Mouse (Mus musculus): ENCODE measurements around the gene Fbxw21. TPM values are rescaled to one million over a fixed set of nuclear protein-coding genes. Genes with fewer than 3 reads are reported as not detected.

Fbxw21 gene
- polyA plus RNA-seq, 1 experiment from 2014 or later: not detected

DNA sequence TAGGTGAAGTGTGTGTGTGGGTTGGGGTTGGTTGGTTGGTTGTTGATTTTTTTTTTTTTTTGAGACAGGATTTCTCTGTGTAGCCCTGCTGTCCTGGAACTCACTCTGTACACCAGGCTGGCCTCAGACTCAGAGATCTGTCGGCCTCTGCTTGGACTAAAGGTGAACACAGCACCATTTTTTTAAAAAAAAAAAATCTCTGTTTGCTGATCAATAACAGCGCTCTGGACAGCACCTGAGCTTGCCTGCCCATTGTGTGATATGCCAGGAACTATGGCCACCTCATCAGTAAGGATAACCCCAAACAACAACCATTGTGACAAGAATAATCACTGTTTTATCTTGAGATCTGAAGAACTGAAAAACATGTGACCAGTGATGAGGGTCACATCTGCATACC lies 36.8 kb downstream of the Fbxw21 start:
- H3K27ac ChIP-seq: no peak overlapping the region
- H3K9ac ChIP-seq: no peak overlapping the region
- no peak for ATAC-seq
- no peaks in the 10 kb centered on the region for H3K27me3 ChIP-seq (replicated peaks)
- H3K9me3 ChIP-seq (replicated peaks): no peaks in the 10 kb centered on the region
- no peak overlapping the region for H3K4me3 ChIP-seq
- H3K4me2 ChIP-seq: no peak overlapping the region
- no peaks in the 10 kb centered on the region for H3K36me3 ChIP-seq
- WGBS (ENCODE audit: insufficient replicate concordance): 68% methylated on average over 2 of the region's 2 CpGs
- H3K4me1 ChIP-seq: no peaks in the 10 kb centered on the region

- no peak overlapping the region for H3K4me3 ChIP-seq
- H3K4me2 ChIP-seq: no peak overlapping the region
- H3K9me3 ChIP-seq (replicated peaks): no peaks in the 10 kb centered on the region
- ATAC-seq: no peak
- WGBS (ENCODE audit: insufficient replicate concordance): 74% methylated on average over 3 of the region's 3 CpGs
- H3K27me3 ChIP-seq (replicated peaks): no peaks in the 10 kb centered on the region
- no peaks in the 10 kb centered on the region for H3K4me1 ChIP-seq
- no peak overlapping the region for H3K9ac ChIP-seq
- no peaks in the 10 kb centered on the region for H3K36me3 ChIP-seq
- H3K27ac ChIP-seq: no peak overlapping the region
These were observed 37.7 kb downstream of the Fbxw21 start for GRCm38 (mm10) chr9:109124164-109124563.

DNA sequence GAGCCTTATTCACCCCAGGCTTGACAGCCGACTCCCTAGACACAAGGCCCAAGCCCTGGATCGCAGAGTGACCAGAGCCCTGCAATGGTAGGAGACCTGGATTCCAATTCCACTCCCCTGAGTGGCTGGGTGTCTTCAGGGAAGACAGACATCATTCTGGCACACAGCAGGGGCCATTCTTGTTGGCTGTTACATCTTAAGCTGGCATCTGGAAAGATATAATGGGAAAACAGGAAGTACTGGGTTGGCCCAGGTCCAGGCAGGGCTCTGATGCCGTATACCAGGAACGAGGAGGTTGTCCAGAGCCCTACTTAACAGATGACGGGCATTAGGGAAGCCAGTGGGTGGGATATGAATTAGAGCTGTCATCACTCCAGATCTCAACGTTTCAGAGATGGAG lies 38.6 kb downstream of the Fbxw21 start:
- WGBS (ENCODE audit: insufficient replicate concordance): 52% methylated on average over 6 of the region's 6 CpGs
- H3K36me3 ChIP-seq: 0 out of 2 replicates have a peak, but pooled peaks cover 5% of the 10 kb centered on the region

GRCm38 (mm10) chr9:109122553-109123085 lies 39.2 kb downstream of the Fbxw21 start:
- Histone ChIP-seq H3K9ac (no peak overlapping the region), H3K27ac (no peak overlapping the region), H3K4me3 (no peak overlapping the region), H3K9me3 (replicated peaks) (no peaks in the 10 kb centered on the region), H3K27me3 (replicated peaks) (no peaks in the 10 kb centered on the region), H3K4me1 (no peaks in the 10 kb centered on the region), H3K4me2 (no peak overlapping the region), H3K36me3 (peaks cover 10% of the 10 kb centered on the region; the same call in 1 of the 2 replicates)
- 40% methylated on average over 2 of the region's 2 CpGs for WGBS (ENCODE audit: insufficient replicate concordance)
- no peak for ATAC-seq

More for the DNA sequence above, 38.6 kb downstream of the Fbxw21 start:
- Histone ChIP-seq H3K4me3 (no peak overlapping the region), H3K27me3 (replicated peaks) (no peaks in the 10 kb centered on the region), H3K4me1 (no peaks in the 10 kb centered on the region), H3K27ac (no peak overlapping the region), H3K9me3 (replicated peaks) (no peaks in the 10 kb centered on the region), H3K4me2 (no peak overlapping the region), H3K9ac (no peak overlapping the region)
- no peak for ATAC-seq

- Histone ChIP-seq H3K4me1 (no peaks in the 10 kb centered on the region), H3K27me3 (replicated peaks) (no peaks in the 10 kb centered on the region), H3K9me3 (replicated peaks) (no peaks in the 10 kb centered on the region), H3K36me3 (peaks cover 14% of the 10 kb centered on the region), H3K4me2 (no peak overlapping the region), H3K27ac (no peak overlapping the region), H3K9ac (no peak overlapping the region), H3K4me3 (no peak overlapping the region)
- ATAC-seq: no peak
- 70% methylated on average over 6 of the region's 6 CpGs for WGBS (ENCODE audit: insufficient replicate concordance)
These were observed 40.9 kb downstream of the Fbxw21 start for GRCm38 (mm10) chr9:109120956-109121355.

GRCm38 (mm10) chr9:109119571-109119970 lies 42.3 kb downstream of the Fbxw21 start:
- Histone ChIP-seq H3K27ac (no peak overlapping the region), H3K4me1 (no peaks in the 10 kb centered on the region), H3K36me3 (peaks cover 28% of the 10 kb centered on the region), H3K9me3 (replicated peaks) (no peaks in the 10 kb centered on the region), H3K9ac (no peak overlapping the region), H3K4me2 (no peak overlapping the region), H3K4me3 (no peak overlapping the region), H3K27me3 (replicated peaks) (no peaks in the 10 kb centered on the region)
- no peak for ATAC-seq
- WGBS (ENCODE audit: insufficient replicate concordance): 71% methylated on average over 9 of the region's 9 CpGs

DNA sequence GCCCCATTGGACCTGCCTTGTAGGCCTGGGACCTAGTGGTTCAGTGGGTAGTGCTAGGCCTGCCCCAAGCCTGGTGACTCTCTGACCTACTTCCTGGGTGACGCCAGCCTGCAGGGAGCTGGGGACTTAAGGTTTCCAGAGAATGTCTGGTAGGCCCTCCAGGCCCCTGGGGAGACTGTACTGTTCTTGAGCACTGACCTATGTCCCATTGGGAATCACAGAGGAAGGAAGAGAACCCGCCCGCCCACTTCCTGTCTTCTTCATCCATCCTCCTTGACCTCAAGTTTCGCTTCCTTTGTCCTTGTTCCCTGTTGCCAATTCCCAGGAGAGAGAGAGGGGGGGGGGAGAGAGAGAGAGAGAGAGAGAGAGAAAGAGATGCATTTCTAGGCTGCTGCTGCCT lies 43.7 kb downstream of the Fbxw21 start:
- H3K36me3 ChIP-seq: peaks cover 42% of the 10 kb centered on the region

DNA sequence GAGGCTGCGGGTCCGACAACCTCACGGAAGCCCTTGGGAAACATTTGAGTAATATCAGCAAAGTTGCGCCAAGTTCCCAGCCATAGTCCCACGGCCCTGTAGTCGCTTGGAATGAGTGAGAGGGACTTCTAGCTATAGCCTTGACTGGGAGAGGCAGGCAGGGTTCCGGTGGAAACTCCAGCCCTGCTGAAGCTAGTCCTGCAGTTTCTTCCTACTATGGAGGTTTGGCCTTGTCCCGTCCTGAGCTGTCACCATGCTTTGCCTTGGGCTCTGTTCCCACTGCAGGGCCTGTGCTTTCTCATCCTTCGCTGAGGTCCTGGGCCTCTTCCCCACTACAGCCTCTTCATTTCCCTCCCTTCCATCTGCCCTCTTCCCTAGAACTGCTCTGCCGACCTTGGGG lies 45.6 kb downstream of the Fbxw21 start:
- H3K4me1 ChIP-seq: no peaks in the 10 kb centered on the region
- peaks cover 55% of the 10 kb centered on the region for H3K36me3 ChIP-seq
- H3K9ac ChIP-seq: no peak overlapping the region
- no peak overlapping the region for H3K27ac ChIP-seq
- H3K9me3 ChIP-seq (replicated peaks): no peaks in the 10 kb centered on the region
- WGBS (ENCODE audit: insufficient replicate concordance): 86% methylated on average over 10 of the region's 10 CpGs
- no peak overlapping the region for H3K4me2 ChIP-seq
- no peak overlapping the region for H3K4me3 ChIP-seq
- no peak for ATAC-seq
- H3K27me3 ChIP-seq (replicated peaks): no peaks in the 10 kb centered on the region

More for the DNA sequence above, 43.7 kb downstream of the Fbxw21 start:
- ATAC-seq: no peak
- no peak overlapping the region for H3K4me2 ChIP-seq
- H3K4me1 ChIP-seq: no peaks in the 10 kb centered on the region
- 51% methylated on average over 4 of the region's 4 CpGs for WGBS (ENCODE audit: insufficient replicate concordance)
- no peak overlapping the region for H3K4me3 ChIP-seq
- H3K27ac ChIP-seq: no peak overlapping the region
- H3K9me3 ChIP-seq (replicated peaks): no peaks in the 10 kb centered on the region
- no peak overlapping the region for H3K9ac ChIP-seq
- H3K27me3 ChIP-seq (replicated peaks): no peaks in the 10 kb centered on the region

DNA sequence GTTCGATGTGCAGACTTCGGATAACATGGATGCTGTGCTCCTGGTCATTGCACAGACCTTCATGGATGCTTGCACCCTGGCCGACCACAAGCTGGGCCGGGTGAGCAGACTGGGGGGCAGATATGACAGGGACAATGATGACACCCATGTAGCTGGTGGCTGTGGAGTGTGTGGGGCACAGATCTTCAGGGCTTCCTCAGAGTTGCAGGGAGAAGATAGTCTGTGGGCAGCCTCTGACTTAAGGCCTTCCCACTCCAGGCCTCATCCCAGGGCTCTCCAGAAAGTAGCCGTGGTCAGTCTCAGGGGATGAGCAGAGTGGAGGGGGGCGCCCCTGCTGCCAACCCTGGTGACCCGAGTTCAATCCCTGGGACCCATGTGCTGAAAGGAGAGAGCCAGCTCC lies 47.0 kb downstream of the Fbxw21 start:
- ATAC-seq: no peak
- no peak overlapping the region for H3K9ac ChIP-seq
- H3K9me3 ChIP-seq (replicated peaks): no peaks in the 10 kb centered on the region
- H3K36me3 ChIP-seq: peaks cover 64% of the 10 kb centered on the region
- H3K27ac ChIP-seq: no peak overlapping the region
- H3K4me1 ChIP-seq: no peaks in the 10 kb centered on the region
- WGBS (ENCODE audit: insufficient replicate concordance): 70% methylated on average over 7 of the region's 7 CpGs
- no peak overlapping the region for H3K4me3 ChIP-seq
- H3K27me3 ChIP-seq (replicated peaks): no peaks in the 10 kb centered on the region
- H3K4me2 ChIP-seq: no peak overlapping the region

DNA sequence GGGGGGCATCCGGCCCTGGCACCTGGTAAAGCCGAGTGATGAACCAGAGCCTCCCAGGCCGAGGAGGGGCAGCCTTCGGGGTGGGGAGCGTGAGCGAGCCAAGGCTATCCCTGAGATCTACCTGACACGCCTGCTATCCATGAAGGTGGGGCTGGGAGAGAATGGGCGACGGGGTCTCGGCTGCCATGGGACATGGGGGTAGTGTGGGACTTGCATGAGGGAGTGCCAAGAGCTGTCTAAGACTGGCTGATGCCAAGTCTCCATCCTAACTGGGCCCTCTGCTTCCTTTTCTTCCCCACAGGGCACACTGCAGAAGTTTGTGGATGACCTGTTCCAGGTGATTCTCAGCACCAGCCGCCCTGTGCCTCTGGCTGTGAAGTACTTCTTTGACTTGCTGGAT lies 47.6 kb downstream of the Fbxw21 start:
- H3K9me3 ChIP-seq (replicated peaks): no peaks in the 10 kb centered on the region
- H3K4me1 ChIP-seq: no peaks in the 10 kb centered on the region
- no peak for ATAC-seq
- WGBS (ENCODE audit: insufficient replicate concordance): 75% methylated on average over 11 of the region's 11 CpGs
- H3K9ac ChIP-seq: no peak overlapping the region
- H3K36me3 ChIP-seq: peaks cover 70% of the 10 kb centered on the region
- no peak overlapping the region for H3K4me2 ChIP-seq
- H3K4me3 ChIP-seq: no peak overlapping the region
- H3K27me3 ChIP-seq (replicated peaks): no peaks in the 10 kb centered on the region
- H3K27ac ChIP-seq: no peak overlapping the region

DNA sequence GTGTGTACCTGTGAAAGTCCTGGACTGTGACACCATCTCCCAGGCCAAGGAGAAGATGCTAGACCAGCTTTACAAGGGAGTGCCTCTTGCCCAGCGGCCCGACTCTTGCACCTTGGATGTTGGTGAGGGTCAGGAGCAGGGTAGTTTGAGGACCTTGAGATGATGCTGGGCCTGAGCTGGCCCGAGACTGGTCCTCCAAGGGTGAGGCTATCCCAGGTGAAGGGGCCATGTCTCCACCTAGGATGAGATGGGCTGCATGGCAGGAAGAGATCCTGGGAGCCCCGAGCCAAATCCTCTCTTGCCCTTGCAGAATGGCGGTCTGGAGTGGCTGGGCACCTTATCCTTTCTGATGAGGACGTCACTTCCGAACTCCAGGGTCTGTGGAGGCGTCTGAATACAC lies 48.5 kb downstream of the Fbxw21 start:
- no peak overlapping the region for H3K9ac ChIP-seq
- H3K9me3 ChIP-seq (replicated peaks): no peaks in the 10 kb centered on the region
- no peak overlapping the region for H3K27ac ChIP-seq
- no peaks in the 10 kb centered on the region for H3K4me1 ChIP-seq
- H3K27me3 ChIP-seq (replicated peaks): no peaks in the 10 kb centered on the region
- H3K36me3 ChIP-seq: peaks cover 75% of the 10 kb centered on the region
- ATAC-seq: no peak
- no peak overlapping the region for H3K4me2 ChIP-seq
- H3K4me3 ChIP-seq: no peak overlapping the region
- WGBS (ENCODE audit: insufficient replicate concordance): 69% methylated on average over 8 of the region's 8 CpGs

DNA sequence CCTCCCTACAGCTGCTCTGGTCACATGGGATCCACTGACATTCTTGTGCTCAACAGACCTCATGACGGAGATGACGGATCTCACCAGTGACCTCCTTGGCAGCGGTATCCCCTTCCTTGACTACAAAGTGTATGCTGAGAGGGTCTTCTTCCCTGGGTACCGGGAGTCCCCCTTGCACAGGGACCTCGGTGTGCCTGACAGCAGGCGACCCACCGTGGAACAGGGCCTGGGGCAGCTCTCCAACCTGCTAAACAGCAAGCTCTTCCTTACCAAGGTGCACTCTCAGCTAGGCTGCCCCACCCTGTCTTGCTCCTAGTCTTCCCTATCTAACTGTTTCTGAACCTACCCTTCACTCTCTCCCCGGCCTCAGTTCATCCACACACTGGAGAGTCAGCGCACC lies 50.2 kb downstream of the Fbxw21 start:
- H3K9ac ChIP-seq: no peak overlapping the region
- H3K27me3 ChIP-seq (replicated peaks): no peaks in the 10 kb centered on the region
- no peaks in the 10 kb centered on the region for H3K4me1 ChIP-seq
- H3K27ac ChIP-seq: no peak overlapping the region
- no peak overlapping the region for H3K4me2 ChIP-seq
- H3K9me3 ChIP-seq (replicated peaks): no peaks in the 10 kb centered on the region
- H3K36me3 ChIP-seq: peaks cover 74% of the 10 kb centered on the region
- ATAC-seq: no peak
- no peak overlapping the region for H3K4me3 ChIP-seq
- 84% methylated on average over 9 of the region's 9 CpGs for WGBS (ENCODE audit: insufficient replicate concordance)

DNA sequence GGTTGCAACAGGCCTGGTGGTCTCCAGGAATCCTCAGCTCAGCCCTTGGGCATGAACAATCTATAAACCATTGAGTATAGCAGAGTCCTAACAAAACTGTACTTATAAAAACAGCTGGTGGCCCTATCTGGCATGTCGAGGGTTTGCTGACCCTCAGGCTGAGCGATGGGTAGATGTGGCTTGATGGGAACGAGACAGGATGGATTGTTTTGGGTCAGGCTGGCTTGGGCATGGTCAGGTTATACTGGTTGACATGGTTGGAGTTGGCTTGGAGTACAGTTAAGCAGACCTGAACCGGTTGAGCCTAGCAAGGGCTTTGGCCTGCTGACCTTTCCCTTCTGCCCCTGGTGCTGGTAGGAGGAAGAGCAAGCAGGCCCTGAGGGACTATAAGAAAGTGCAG lies 50.7 kb downstream of the Fbxw21 start:
- 65% methylated on average over 4 of the region's 4 CpGs for WGBS (ENCODE audit: insufficient replicate concordance)
- H3K27me3 ChIP-seq (replicated peaks): no peaks in the 10 kb centered on the region
- no peaks in the 10 kb centered on the region for H3K9me3 ChIP-seq (replicated peaks)
- ATAC-seq: no peak
- no peak overlapping the region for H3K9ac ChIP-seq
- H3K4me2 ChIP-seq: no peak overlapping the region
- H3K36me3 ChIP-seq: peaks cover 79% of the 10 kb centered on the region
- no peak overlapping the region for H3K27ac ChIP-seq
- H3K4me1 ChIP-seq: no peaks in the 10 kb centered on the region
- no peak overlapping the region for H3K4me3 ChIP-seq

Data from liver, embryonic 12.5 days (tissue).